Mouse (Mus musculus) Patski (cell line): Measurements from ENCODE around the gene Klhdc8b. TPM values are rescaled to one million over a fixed set of nuclear protein-coding genes. Genes with fewer than 3 reads are reported as not detected.

ENCODE experiments used
- ATAC-seq: fragments of 100-300 bp; one replicate; pipeline ENCODE4 v1.8.0; 2021
- CTCF ChIA-PET: fragments of 350-600 bp; sonication (Branson Sonifier 250); formaldehyde crosslinking; loops from one replicate; lab custom pipeline; 2022; ENCODE audit warnings: inconsistent platforms; lab: Charles Lee
- POLR2A ChIA-PET: fragments of 350-600 bp; sonication (Branson Sonifier 250); formaldehyde crosslinking; loops from one replicate; lab custom pipeline; 2022; ENCODE audit warnings: antibody characterized with exemption, inconsistent platforms; lab: Charles Lee
- DNase-seq: peaks from one replicate; pipeline ENCODE4 v3.0.0-alpha.2; 2011; ENCODE audit warnings: low read depth, low spot score
- H3K27me3 ChIP-seq: fragments of 371-371 bp; one replicate; pipeline ENCODE4 v1.5.1; 2021
- CTCF ChIP-seq: fragments of 100-300 bp; IDR thresholded peaks from one replicate; pipeline ENCODE4 v1.5.1; 2021
- in situ Hi-C: fragments of 300-500 bp; cut with MboI; formaldehyde crosslinking; loops from 3 replicates; pipeline ENCODE4 v1.11.1; 2018; ENCODE audit warnings: low pct_unique_long_range_greater_than_20kb, mixed read lengths
- polyA plus RNA-seq: library from polyadenylated mRNA; unstranded; gene quantifications from one replicate; pipeline ENCODE4 v1.2.3, GENCODE M21; 2021

Gene Klhdc8b
- polyA plus RNA-seq, 1 experiment from 2014 or later, result 20.8 TPM

- ATAC-seq (peak; percentile 21), DNase-seq (no peak)
- ChIA-PET POLR2A (no interaction called here), CTCF (interaction anchor here (0.6 to 1.2 kb wide), 3 partner anchors 10 to 17 kb away, joined by 3 to 5 read pairs (median 5); no protein-coding TSS in a partner anchor)
- no peak for TF ChIP-seq CTCF
- H3K27me3 ChIP-seq, result no peaks in the 10 kb centered on the region
- in situ Hi-C loops, result no loop called here
These were observed 8.5 kb downstream of the Klhdc8b start for GRCm38 (mm10) chr9:108452911-108453310.

- TF ChIP-seq CTCF, result peak; percentile 98
- in situ Hi-C loops, result no loop called here
- DNase-seq, result peak; percentile 24
These were observed 9.0 kb downstream of the Klhdc8b start for GRCm38 (mm10) chr9:108452291-108452906.

GRCm38 (mm10) chr9:108451519-108452160 lies 9.7 kb downstream of the Klhdc8b start:
- POLR2A ChIA-PET, result interaction anchor here (0.6 kb wide), 1 partner anchor 9 kb away, joined by 3 read pairs; no protein-coding TSS in a partner anchor
- CTCF ChIA-PET, result no interaction called here
- no peaks in the 10 kb centered on the region for H3K27me3 ChIP-seq
- in situ Hi-C loops, result no loop called here
- no peak for ATAC-seq
- DNase-seq, result no peak
- TF ChIP-seq CTCF, result no peak

More at GRCm38 (mm10) chr9:108452291-108452906, 9.0 kb downstream of the Klhdc8b start:
- POLR2A ChIA-PET, result interaction anchor here (0.6 kb wide), 1 partner anchor 10 kb away, joined by 3 read pairs; no protein-coding TSS in a partner anchor
- no peaks in the 10 kb centered on the region for H3K27me3 ChIP-seq
- CTCF ChIA-PET, result interaction anchor here (0.6 to 1.2 kb wide), 3 partner anchors 10 to 17 kb away, joined by 3 to 5 read pairs (median 5); no protein-coding TSS in a partner anchor
- ATAC-seq, result peak; percentile 83

- DNase-seq (no peak), ATAC-seq (no peak)
- in situ Hi-C loops, result no loop called here
- H3K27me3 ChIP-seq, result no peaks in the 10 kb centered on the region
- CTCF ChIA-PET, result interaction anchor here (1.4 kb wide), 1 partner anchor 11 kb away, joined by 3 read pairs; the partner anchor contains the start of gene Klhdc8b
- POLR2A ChIA-PET, result no interaction called here
- no peak for TF ChIP-seq CTCF
These were observed 10.2 kb downstream of the Klhdc8b start for GRCm38 (mm10) chr9:108451170-108451493.

GRCm38 (mm10) chr9:108450292-108451169 lies 10.8 kb downstream of the Klhdc8b start:
- in situ Hi-C loops, result no loop called here
- no peak for TF ChIP-seq CTCF
- no peaks in the 10 kb centered on the region for H3K27me3 ChIP-seq
- DNase-seq (no peak), ATAC-seq (no peak)
- ChIA-PET POLR2A (interaction anchor here (0.7 kb wide), 1 partner anchor 445 kb away, joined by 7 read pairs; no protein-coding TSS in a partner anchor), CTCF (interaction anchor here (1.1 to 1.7 kb wide), 4 partner anchors 11 to 48 kb away, joined by 3 read pairs; partner anchors contain the start of gene Klhdc8b)

- no peak for DNase-seq
- in situ Hi-C loops, result no loop called here
- TF ChIP-seq CTCF, result no peak
- no peaks in the 10 kb centered on the region for H3K27me3 ChIP-seq
- no peak for ATAC-seq
- CTCF ChIA-PET, result interaction anchor here (1.1 to 1.7 kb wide), 4 partner anchors 12 to 48 kb away, joined by 3 read pairs; partner anchors contain the start of gene Klhdc8b
- POLR2A ChIA-PET, result interaction anchor here (0.7 to 1.3 kb wide), 2 partner anchors 12 to 444 kb away, joined by 4 to 7 read pairs; partner anchors contain the start of gene Klhdc8b
These were observed 11.5 kb downstream of the Klhdc8b start for GRCm38 (mm10) chr9:108449860-108450259.

- no peak for ATAC-seq
- TF ChIP-seq CTCF, result no peak
- DNase-seq, result no peak
- CTCF ChIA-PET, result no interaction called here
- in situ Hi-C loops, result no loop called here
- H3K27me3 ChIP-seq, result no peaks in the 10 kb centered on the region
- POLR2A ChIA-PET, result no interaction called here
These were observed 16.3 kb downstream of the Klhdc8b start for GRCm38 (mm10) chr9:108445125-108445524.

- H3K27me3 ChIP-seq, result no peaks in the 10 kb centered on the region
- ChIA-PET CTCF (no interaction called here), POLR2A (no interaction called here)
- TF ChIP-seq CTCF, result no peak
- ATAC-seq (no peak), DNase-seq (no peak)
- in situ Hi-C loops, result no loop called here
These were observed 20.0 kb downstream of the Klhdc8b start for GRCm38 (mm10) chr9:108441236-108441919.

- in situ Hi-C loops, result no loop called here
- no peak for TF ChIP-seq CTCF
- H3K27me3 ChIP-seq, result peaks cover 5% of the 10 kb centered on the region
- DNase-seq, result no peak
- CTCF ChIA-PET, result no interaction called here
- ATAC-seq, result no peak
- POLR2A ChIA-PET, result no interaction called here
These were observed 20.9 kb downstream of the Klhdc8b start for GRCm38 (mm10) chr9:108440485-108440884.

- peaks cover 14% of the 10 kb centered on the region for H3K27me3 ChIP-seq
- DNase-seq (no peak), ATAC-seq (no peak)
- in situ Hi-C loops, result no loop called here
- no peak for TF ChIP-seq CTCF
- CTCF ChIA-PET, result no interaction called here
- POLR2A ChIA-PET, result no interaction called here
These were observed 22.2 kb downstream of the Klhdc8b start for GRCm38 (mm10) chr9:108439176-108439575.
